Mouse (Mus musculus) thymus, postnatal 10 days (tissue): Measurements from ENCODE around the gene Slc35f5.

ENCODE experiments used
- DNase-seq, 2 experiments: peaks; one replicate each; pipeline ENCODE4 v3.0.0; 2021; ENCODE audit warnings: low spot score in 2 of 2

Gene Slc35f5

DNA sequence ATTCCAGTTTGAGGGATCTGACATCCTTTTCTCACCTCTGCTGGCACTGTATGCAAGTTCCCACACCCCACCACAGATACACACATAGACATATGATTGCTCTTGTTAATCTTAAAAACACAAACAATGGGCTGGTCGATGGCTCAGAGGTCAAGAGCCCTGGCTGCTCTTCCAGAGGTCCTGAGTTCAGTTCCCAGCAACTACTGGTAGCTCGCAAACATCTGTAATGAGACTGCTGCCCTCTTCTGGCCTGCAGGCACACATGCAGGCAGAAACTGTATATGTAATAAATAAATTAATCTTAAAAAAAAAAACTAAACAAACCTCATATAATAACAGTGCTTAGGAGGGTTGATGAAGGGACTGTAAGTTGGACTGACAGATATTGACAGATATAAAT, 13.8 kb downstream of the Slc35f5 start:
- DNase-seq = peak in 1 of 2 experiments; percentile 28

DNA sequence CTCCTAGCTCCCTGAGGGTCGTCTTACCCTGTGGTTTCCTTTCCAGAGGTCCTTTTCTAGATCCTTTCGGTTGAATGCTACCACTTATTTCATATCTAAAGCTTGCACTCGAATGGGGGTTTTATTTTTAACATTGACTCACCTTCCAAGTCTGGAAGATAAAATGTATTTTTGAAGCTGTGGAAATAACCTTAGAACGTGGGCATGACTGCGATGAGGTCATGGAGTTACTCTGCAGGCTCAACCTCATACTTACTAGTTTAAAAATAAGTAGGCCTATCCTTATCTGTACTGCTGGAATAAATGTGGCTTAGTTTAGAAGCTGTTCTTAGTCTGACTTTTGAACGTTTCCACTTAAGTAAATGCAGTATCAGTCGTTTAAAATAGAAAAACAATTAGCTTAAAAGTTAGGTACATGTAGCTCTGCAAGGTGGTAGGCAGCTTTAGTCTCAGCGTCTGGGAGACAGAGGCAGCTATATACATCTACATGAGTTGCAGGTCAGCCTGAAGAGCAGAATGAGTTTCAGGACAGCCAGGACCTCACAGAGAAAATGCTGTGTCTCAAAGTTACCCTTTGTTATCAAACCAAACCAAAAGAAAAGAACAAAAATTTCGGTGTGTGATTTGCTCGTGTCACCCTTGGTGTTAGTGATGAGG, 15.2 kb downstream of the Slc35f5 start:
- DNase-seq = no peak

- no peak for DNase-seq
Measured at GRCm38 (mm10) chr1:125576965-125577364, 16.6 kb downstream of the Slc35f5 start.

DNA sequence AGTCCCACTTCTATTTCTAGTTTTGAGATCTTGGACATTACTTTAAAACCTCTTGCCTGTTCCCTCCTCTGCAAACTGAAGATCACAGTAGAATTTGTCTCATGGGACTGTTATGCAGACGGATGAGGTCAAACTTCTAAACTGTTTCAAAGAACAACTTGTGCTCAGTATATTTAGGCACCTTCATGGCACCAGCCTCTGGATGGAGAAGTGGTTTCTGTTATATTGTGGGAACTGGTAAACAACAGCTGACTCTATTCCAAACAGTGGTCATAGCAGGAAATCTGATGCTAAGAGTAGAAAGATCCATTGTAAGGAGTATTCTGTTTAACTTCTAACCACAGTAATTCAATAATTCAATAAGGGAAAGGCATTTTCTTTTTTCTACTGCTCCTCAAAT, 17.7 kb downstream of the Slc35f5 start:
- DNase-seq = no peak

DNA sequence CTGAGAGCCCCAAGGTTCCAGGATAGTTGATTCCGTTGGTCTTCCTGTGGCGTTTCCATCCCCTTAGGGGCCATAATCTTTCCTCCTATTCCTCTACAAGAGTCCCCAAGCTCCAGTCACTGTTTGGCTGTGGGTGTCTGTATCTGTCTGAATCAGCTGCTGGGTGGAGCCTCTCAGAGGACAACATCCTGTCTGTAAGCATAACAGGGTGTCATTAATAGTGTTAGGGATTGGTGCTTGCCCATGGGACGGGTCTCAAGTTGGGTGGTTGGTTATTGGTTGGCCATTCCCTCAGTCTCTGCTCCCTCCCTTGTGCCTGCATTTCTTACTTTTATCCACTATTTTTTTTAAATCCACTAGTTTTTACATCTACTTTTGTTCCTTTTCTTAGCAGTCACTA, 20.7 kb downstream of the Slc35f5 start:
- DNase-seq = no peak

- no peak for DNase-seq
Measured at GRCm38 (mm10) chr1:125603620-125604019, 43.2 kb downstream of the Slc35f5 start.

DNA sequence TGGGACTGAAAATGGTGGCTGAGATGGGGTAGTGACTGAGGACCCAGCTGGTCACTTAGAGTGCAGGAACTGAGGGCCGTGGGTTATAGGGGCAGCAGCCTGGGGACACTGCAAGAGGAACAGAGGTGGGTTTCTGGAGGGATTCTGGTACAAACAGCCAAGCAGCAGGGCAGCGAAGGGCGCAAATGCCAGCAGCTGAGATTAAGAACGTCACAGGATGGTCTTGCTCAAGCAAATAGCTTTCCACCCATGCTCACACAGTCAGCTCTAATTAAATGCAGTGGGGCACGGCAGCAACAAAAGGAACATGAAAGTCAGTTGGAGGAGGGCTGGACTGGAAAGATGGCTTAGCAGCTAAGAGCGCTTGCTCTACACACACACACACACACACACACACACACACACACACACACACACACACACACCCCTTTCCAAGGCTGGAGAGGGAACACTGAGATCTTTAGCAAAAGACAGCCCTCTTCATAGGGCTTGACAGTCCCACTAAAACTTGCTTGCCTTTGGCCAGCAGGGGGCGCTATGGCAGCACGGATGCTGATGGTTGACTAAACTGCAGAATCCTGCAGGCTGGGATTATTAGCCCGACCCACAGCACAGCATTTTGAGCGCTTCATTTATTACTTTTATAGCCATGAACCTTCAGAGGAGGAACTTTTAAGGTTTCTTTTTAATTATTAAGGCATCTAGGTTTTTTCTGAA, 46.9 kb downstream of the Slc35f5 start:
- DNase-seq = peak; percentile 42 to 80

- DNase-seq = no peak
Measured at GRCm38 (mm10) chr1:125624376-125625076, 64.1 kb downstream of the Slc35f5 start.

DNA sequence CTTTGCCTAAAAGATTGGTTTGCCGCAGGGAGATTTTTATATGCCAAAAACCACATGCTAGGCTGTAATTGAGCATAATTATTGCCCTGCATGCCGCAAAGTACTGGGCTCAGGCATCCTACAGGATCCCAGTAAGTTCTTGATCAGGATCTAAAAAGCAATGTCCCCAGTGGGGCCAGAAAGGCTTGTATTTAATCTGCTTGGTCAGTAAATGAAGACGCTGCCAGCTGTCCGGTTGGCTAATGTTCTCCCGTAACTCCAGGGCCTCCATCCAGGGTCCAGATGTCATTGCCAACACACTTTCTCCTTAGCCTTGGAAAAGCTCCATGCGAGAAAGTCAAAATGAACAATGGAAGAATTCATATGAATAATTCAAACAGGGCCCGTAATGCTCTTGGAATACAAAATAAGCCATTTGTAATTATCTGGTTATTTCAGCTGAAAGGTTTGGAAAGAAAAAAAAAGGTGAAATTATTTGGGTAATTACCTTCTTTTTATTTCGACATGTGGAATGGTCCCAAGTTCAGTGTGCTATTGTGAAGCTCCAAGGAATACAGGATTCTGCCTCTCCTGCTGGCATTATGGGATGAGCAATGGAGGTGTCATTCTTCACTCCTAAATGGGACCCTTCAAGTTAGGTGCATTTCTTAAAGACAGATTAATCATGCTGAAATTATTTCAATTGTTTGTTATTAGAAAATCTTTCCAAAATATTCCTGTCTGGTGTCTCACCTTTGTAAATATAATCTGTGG, 79.3 kb downstream of the Slc35f5 start:
- DNase-seq = no peak

- DNase-seq = no peak
Measured at GRCm38 (mm10) chr1:125643643-125644042, 83.2 kb downstream of the Slc35f5 start.
